Mouse (Mus musculus) hindbrain, embryonic 14.5 days (tissue): ENCODE data around the gene Glod4. TPM values are rescaled to one million over a fixed set of nuclear protein-coding genes. Genes with fewer than 3 reads are reported as not detected.
A peak's percentile ranks its signal among the peaks of the same experiment; 100 is the strongest.

ENCODE experiments used
- ATAC-seq: fragments of 200-750 bp; cut with Nextera tagmentation; 2 replicates; pipeline ENCODE4 v1.8.0; 2017; ENCODE audit warnings: moderate number of reproducible peaks, mild to moderate bottlenecking, moderate TSS enrichment, moderate library complexity; ENCODE audit not compliant: low FRiP score
- DNase-seq: peaks from one replicate; pipeline ENCODE4 v3.0.0-alpha.2; 2015; ENCODE audit warnings: low spot score
- H3K27ac ChIP-seq: fragments of 300-500 bp; sonication (generic); 2 replicates; pipeline ENCODE4 v1.5.1; 2014; ENCODE audit warnings: mild to moderate bottlenecking, moderate library complexity
- H3K27me3 ChIP-seq: fragments of 300-500 bp; sonication (generic); 2 replicates; pipeline ENCODE4 v1.6.1; 2014; ENCODE audit warnings: mild to moderate bottlenecking, low read length, mixed read lengths; ENCODE audit not compliant: control insufficient read depth, insufficient read depth
- H3K36me3 ChIP-seq: fragments of 300-500 bp; sonication (generic); replicated peaks from 2 replicates; pipeline ENCODE4 v1.6.1; 2014; ENCODE audit not compliant: control insufficient read depth, insufficient read depth
- H3K4me1 ChIP-seq: fragments of 300-500 bp; sonication (generic); replicated peaks from 2 replicates; pipeline ENCODE4 v1.6.1; 2014; ENCODE audit warnings: antibody characterized with exemption, low read length, mixed read lengths; ENCODE audit not compliant: control insufficient read depth, insufficient read depth
- H3K4me2 ChIP-seq: fragments of 300-500 bp; sonication (generic); replicated peaks from 2 replicates; pipeline ENCODE4 v1.6.1; 2014; ENCODE audit warnings: mild to moderate bottlenecking, moderate library complexity
- H3K4me3 ChIP-seq: fragments of 300-500 bp; sonication (generic); replicated peaks from 2 replicates; pipeline ENCODE4 v1.5.1; 2014; ENCODE audit warnings: mild to moderate bottlenecking, low read length
- H3K9ac ChIP-seq: fragments of 300-500 bp; sonication (generic); 2 replicates; pipeline ENCODE4 v1.6.1; 2014
- H3K9me3 ChIP-seq: fragments of 300-500 bp; sonication (generic); 2 replicates; pipeline ENCODE4 v1.6.1; 2016; ENCODE audit warnings: low read length; ENCODE audit not compliant: control insufficient read depth
- WGBS: fragments of 180-500 bp; shearing (Covaris S2); extraction: QIAGEN DNeasy Blood & Tissue Kit; methylation state at CpG from one replicate; pipeline ENCODE4 v1.1.7; 2014; 5-methylcytosine and 5-hydroxymethylcytosine counted together
- polyA plus RNA-seq: library from polyadenylated mRNA; unstranded; fragments of >200 nt; fragmentation: Nextera tagmentation; extraction: Ambion mirVana; gene quantifications from 2 replicates; pipeline ENCODE4 v1.2.1, GENCODE M21; 2014

The Glod4 gene
- polyA plus RNA-seq, 1 experiment from 2014 or later, result 127 TPM

DNA sequence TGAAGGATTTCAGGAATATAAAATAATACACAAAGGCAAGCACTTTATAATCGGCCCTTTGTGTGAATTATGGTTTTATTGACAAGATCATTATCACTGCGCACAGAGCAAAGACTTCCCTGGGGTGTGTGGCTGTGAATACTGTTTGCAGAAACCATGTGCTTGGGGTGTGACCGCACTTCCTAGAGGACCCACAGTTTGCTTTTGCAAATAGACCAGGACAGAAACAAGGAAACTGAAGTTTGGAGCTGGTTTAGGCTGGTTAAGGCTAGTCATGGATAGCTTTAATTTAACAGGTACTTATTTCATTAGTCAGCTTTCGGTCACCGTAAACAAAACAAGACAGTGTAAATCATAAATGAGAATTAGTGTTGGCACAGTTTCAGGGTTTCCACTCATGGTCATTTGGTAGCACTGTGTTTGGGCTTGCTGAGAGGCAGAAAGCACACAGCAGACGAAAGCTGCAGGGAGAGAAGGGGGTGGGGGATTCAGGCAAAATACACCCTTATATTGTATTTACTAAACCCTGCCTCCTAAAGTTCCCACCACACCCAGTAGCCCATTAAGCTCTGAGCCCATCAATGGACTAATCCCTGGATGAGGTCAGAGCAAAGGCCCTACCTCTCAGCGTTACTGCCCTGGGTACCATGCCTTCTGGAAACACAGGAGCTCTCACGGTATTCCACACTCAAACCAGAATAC is 47.1 kb downstream of the Glod4 start:
- Histone ChIP-seq H3K4me3 (no peak overlapping the region), H3K9ac (no peak overlapping the region), H3K4me2 (no peak overlapping the region), H3K9me3 (no peaks in the 10 kb centered on the region), H3K4me1 (no peaks in the 10 kb centered on the region), H3K36me3 (no peaks in the 10 kb centered on the region), H3K27me3 (no peaks in the 10 kb centered on the region), H3K27ac (no peak overlapping the region; the same call in 1 of the 2 replicates)
- ATAC-seq (no peak), DNase-seq (no peak)
- WGBS, result 66% methylated on average over 8 of the region's 8 CpGs

DNA sequence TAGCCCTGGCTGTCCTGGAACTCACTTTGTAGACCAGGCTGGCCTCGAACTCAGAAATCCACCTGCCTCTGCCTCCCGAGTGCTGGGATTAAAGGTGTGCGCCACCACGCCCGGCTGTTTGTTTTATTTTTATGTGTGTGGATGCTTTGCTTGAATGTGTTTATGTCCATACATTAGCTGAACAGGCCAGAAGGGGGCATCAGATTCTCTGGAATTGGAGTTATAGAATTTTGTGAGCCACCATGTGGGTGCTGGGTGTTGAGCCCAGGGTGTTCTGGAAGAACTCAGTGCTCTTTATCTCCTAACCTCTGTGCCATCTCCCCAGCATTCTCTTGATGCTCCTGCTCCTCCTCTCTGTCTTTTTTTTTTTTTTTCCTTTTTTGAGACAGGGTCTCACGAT is 56.6 kb downstream of the Glod4 start:
- WGBS, result 80% methylated on average over 6 of the region's 6 CpGs
- Histone ChIP-seq H3K4me3 (no peak overlapping the region), H3K36me3 (no peaks in the 10 kb centered on the region; the same call in 1 of the 2 replicates), H3K9me3 (no peaks in the 10 kb centered on the region), H3K27me3 (no peaks in the 10 kb centered on the region), H3K4me2 (no peak overlapping the region), H3K9ac (no peak overlapping the region), H3K27ac (no peak overlapping the region), H3K4me1 (no peaks in the 10 kb centered on the region)
- no peak for ATAC-seq
- DNase-seq, result no peak

- Histone ChIP-seq H3K9me3 (no peaks in the 10 kb centered on the region), H3K4me1 (peaks cover 8% of the 10 kb centered on the region), H3K4me3 (no peak overlapping the region), H3K9ac (no peak overlapping the region), H3K4me2 (no peak overlapping the region), H3K27ac (no peak overlapping the region), H3K36me3 (no peaks in the 10 kb centered on the region; the same call in 1 of the 2 replicates), H3K27me3 (no peaks in the 10 kb centered on the region)
- ATAC-seq (no peak), DNase-seq (no peak)
- WGBS, result 87% methylated on average over 4 of the region's 4 CpGs
These were observed 59.8 kb downstream of the Glod4 start for GRCm38 (mm10) chr11:76183745-76184144.

DNA sequence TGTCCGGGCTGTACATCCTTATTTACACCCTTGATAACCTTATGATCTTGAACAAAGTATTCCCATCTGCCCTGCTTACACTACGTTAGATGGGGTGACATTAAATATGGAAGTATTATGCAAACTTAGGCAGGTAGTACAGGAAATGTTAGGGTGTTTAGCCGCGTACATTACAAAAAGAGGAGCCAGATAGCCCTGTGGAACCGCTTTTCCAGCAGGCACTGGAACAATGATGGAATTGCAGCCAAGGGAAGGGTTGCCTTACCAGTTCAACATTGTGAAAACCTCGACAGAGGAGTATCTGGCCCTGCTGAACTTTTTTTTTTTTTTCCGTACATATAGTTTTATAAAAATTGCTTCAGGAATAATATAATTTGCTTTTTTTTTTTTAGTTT is 63.4 kb downstream of the Glod4 start:
- Histone ChIP-seq H3K4me2 (peak overlapping the region; percentile 75), H3K27me3 (no peaks in the 10 kb centered on the region), H3K36me3 (peaks cover 14% of the 10 kb centered on the region; the same call in 1 of the 2 replicates), H3K9me3 (no peaks in the 10 kb centered on the region), H3K27ac (no peak overlapping the region), H3K4me1 (peaks cover 17% of the 10 kb centered on the region), H3K4me3 (peak overlapping the region; percentile 92), H3K9ac (peak overlapping the region; percentile 78)
- DNase-seq, result no peak
- WGBS, result 23% methylated on average over 7 of the region's 7 CpGs
- ATAC-seq, result no peak

GRCm38 (mm10) chr11:76179495-76180145 is 63.9 kb downstream of the Glod4 start, which contains the start of the genes Vps53 and Fam57a:
TSS of gene Vps53 (minus strand) at chr11:76179647.
TSS of gene Fam57a (plus strand) at chr11:76179671.
- peak; percentile 86 for ATAC-seq
- peaks cover 19% of the 10 kb centered on the region for H3K36me3 ChIP-seq
- peaks cover 17% of the 10 kb centered on the region for H3K4me1 ChIP-seq
- WGBS, result 0% methylated on average over 37 of the region's 37 CpGs
- H3K4me3 ChIP-seq, result peak within 1 kb of the TSS; percentile 92
- peak within 1 kb of the TSS; percentile 75 for H3K4me2 ChIP-seq
- H3K9ac ChIP-seq, result peak within 1 kb of the TSS; percentile 78
- H3K27ac ChIP-seq, result peak within 1 kb of the TSS; percentile 81
- no peaks in the 10 kb centered on the region for H3K9me3 ChIP-seq
- peak; percentile 84 for DNase-seq
- H3K27me3 ChIP-seq, result no peaks in the 10 kb centered on the region

DNA sequence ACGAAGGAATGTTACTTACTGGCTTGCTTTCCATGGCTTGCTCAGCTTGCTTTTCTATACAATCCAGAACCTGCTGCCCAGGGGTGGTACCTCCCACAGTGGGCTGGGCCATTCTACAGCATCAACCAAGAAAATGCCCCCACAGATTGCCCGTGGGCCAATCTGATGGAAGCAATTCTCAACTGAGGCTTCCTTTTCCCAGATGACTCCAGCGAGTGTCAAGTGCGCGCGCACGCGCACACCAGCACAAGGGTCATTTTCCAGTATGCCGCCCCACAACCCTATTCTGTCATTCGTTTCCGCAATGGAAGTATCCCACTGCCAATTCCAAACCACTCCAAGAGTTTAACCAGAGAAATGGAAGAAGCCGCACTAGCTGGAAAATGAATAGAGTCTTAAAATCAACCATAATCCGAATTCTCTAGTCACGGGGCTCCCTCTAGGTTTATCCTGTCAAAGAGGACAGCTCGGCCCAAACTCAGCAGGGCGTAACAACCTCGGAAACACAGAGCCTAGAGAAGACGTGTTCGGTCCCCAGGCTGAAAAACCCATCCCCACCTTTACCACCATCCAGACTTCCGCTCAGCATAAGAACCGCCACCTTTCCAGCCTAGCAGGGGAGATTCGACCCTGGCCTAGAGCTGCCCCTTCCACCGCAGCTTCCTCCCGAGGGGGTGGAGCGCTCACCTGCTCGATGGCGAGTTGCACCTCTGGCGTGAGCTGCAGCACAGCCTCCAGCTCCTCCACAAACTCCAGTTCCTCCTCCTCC is 64.6 kb downstream of the Glod4 start:
- WGBS, result 2% methylated on average over 28 of the region's 28 CpGs
- H3K4me2 ChIP-seq, result peak overlapping the region; percentile 75
- H3K9me3 ChIP-seq, result no peaks in the 10 kb centered on the region
- H3K27me3 ChIP-seq, result no peaks in the 10 kb centered on the region
- H3K4me1 ChIP-seq, result peaks cover 17% of the 10 kb centered on the region
- peak overlapping the region; percentile 92 for H3K4me3 ChIP-seq
- H3K27ac ChIP-seq, result peak overlapping the region; percentile 81
- H3K36me3 ChIP-seq, result peaks cover 26% of the 10 kb centered on the region
- DNase-seq (peak; percentile 55), ATAC-seq (peak; percentile 72)
- H3K9ac ChIP-seq, result peak overlapping the region; percentile 78

- Histone ChIP-seq H3K27ac (no peak overlapping the region), H3K4me3 (no peak overlapping the region), H3K4me2 (no peak overlapping the region), H3K4me1 (no peaks in the 10 kb centered on the region), H3K36me3 (peaks cover 41% of the 10 kb centered on the region), H3K27me3 (no peaks in the 10 kb centered on the region), H3K9ac (no peak overlapping the region), H3K9me3 (no peaks in the 10 kb centered on the region)
- 48% methylated on average over 5 of the region's 5 CpGs for WGBS
- DNase-seq (no peak), ATAC-seq (no peak)
These were observed 73.3 kb downstream of the Glod4 start for GRCm38 (mm10) chr11:76170207-76170606.

GRCm38 (mm10) chr11:76168976-76169375 is 74.5 kb downstream of the Glod4 start:
- no peak for DNase-seq
- 71% methylated on average over 3 of the region's 3 CpGs for WGBS
- no peak overlapping the region for H3K27ac ChIP-seq
- H3K4me2 ChIP-seq, result no peak overlapping the region
- no peaks in the 10 kb centered on the region for H3K27me3 ChIP-seq
- peaks cover 33% of the 10 kb centered on the region for H3K36me3 ChIP-seq
- no peak overlapping the region for H3K9ac ChIP-seq
- ATAC-seq, result no peak
- no peaks in the 10 kb centered on the region for H3K9me3 ChIP-seq
- no peak overlapping the region for H3K4me3 ChIP-seq
- no peaks in the 10 kb centered on the region for H3K4me1 ChIP-seq
